17 mouse cellular contexts compared by ENCODE assay signal in genomic region chr2:34741390-34742159, GRCm38 (mm10). TPM values are rescaled to one million over a fixed set of nuclear protein-coding genes. Genes with fewer than 3 reads are reported as not detected.
DNase-seq lines count a peak whose midpoint lies in the region; ATAC-seq and TF ChIP-seq lines count a peak whose summit lies in the region.
"Had no signal": no experiment of that assay in that cellular context is flagged by ENCODE, and none has a peak within 500 bp of the region (broad histone marks: within the 10 kb centered on the region; RNA-seq: fewer than 3 reads in every experiment).

No protein-coding gene starts in this region.

- H3K9ac ChIP-seq in liver, embryonic 14.5 days (replicated peaks): peak overlapping the region; percentile 31; the same call in 1 of the 2 replicates
- no peak overlapping the region for H3K9ac ChIP-seq in forebrain, embryonic 15.5 days (replicated peaks)

- H3K4me1 ChIP-seq in erythroblast, embryonic 14.5 days (ENCODE audit: control insufficient read depth): peaks cover 78% of the 10 kb centered on the region
- peaks cover 47 to 51% of the 10 kb centered on the region in 2 experiments for H3K4me1 ChIP-seq in liver, embryonic 14.5 days (replicated peaks; ENCODE audit: control insufficient read depth in 2 of 2, insufficient read depth in 2 of 2, low read length in 1 of 2)
- H3K4me1 ChIP-seq in forebrain, embryonic 15.5 days: no peaks in the 10 kb centered on the region

- no peak for TF ChIP-seq CTCF in liver, embryonic 14.5 days (IDR thresholded peaks at IDR 0.05; ENCODE audit: low read depth)

- H3K27me3 ChIP-seq in erythroblast, embryonic 14.5 days (ENCODE audit: control insufficient read depth): no peaks in the 10 kb centered on the region
- no peaks in the 10 kb centered on the region for H3K27me3 ChIP-seq in liver, embryonic 14.5 days (ENCODE audit: control insufficient read depth, insufficient read depth, low read length)
- H3K27me3 ChIP-seq in forebrain, embryonic 15.5 days: no peaks in the 10 kb centered on the region

- 52% methylated on average over 12 of the region's 12 CpGs for WGBS in liver, embryonic 14.5 days (ENCODE audit: insufficient replicate concordance)
- 92% methylated on average over 12 of the region's 12 CpGs for WGBS in forebrain, embryonic 15.5 days

- H3K36me3 ChIP-seq in erythroblast, embryonic 14.5 days (ENCODE audit: control insufficient read depth): peaks cover 85% of the 10 kb centered on the region
- peaks cover 17% of the 10 kb centered on the region for H3K36me3 ChIP-seq in liver, embryonic 14.5 days (replicated peaks; ENCODE audit: control insufficient read depth, insufficient read depth, low read depth)
- H3K36me3 ChIP-seq in forebrain, embryonic 15.5 days: no peaks in the 10 kb centered on the region

- DNase-seq in heart, adult 11 months: peak; percentile 86
- DNase-seq in heart, postnatal 36 days: no peak
- no peak for DNase-seq in liver, embryonic 14.5 days (ENCODE audit: low read depth in 3 of 3, low spot score in 3 of 3)
- DNase-seq in spleen, postnatal 4 days (ENCODE audit: low spot score in 2 of 2): no peak
- DNase-seq in thymus, postnatal 25 days: no peak
- DNase-seq: adrenal gland, postnatal 10 days; cerebellum, adult 2 months; gastrocnemius, postnatal 14 days; heart, postnatal 14 days; kidney, adult 11 months; spleen, adult 18-20 months had no signal

- TF ChIP-seq EP300 in liver, embryonic 14.5 days (IDR thresholded peaks at IDR 0.05; ENCODE audit: low read depth): no peak

- peak overlapping the region; percentile 97 for H3K27ac ChIP-seq in liver, embryonic 14.5 days
- H3K27ac ChIP-seq in forebrain, embryonic 15.5 days (replicated peaks): no peak overlapping the region
- H3K27ac ChIP-seq: kidney, postnatal 0 days had no signal

- no peaks in the 10 kb centered on the region for H3K9me3 ChIP-seq in erythroblast, embryonic 14.5 days (ENCODE audit: control insufficient read depth, low read length)
- H3K9me3 ChIP-seq in liver, embryonic 14.5 days (ENCODE audit: control insufficient read depth, low read length): no peaks in the 10 kb centered on the region
- H3K9me3 ChIP-seq in forebrain, embryonic 15.5 days: no peaks in the 10 kb centered on the region

- intact Hi-C loops in heart, postnatal 36 days (cut with DNase I): no loop called here

- H3K4me3 ChIP-seq in erythroblast, embryonic 14.5 days (replicated peaks): peak overlapping the region; percentile 8
- no peak overlapping the region for H3K4me3 ChIP-seq in liver, embryonic 14.5 days (ENCODE audit: insufficient read depth in 1 of 2, low read depth in 2 of 2, low read length in 2 of 2)
- no peak overlapping the region for H3K4me3 ChIP-seq in forebrain, embryonic 15.5 days

- peak overlapping the region; percentile 3 for H3K4me2 ChIP-seq in liver, embryonic 14.5 days (ENCODE audit: low read depth)
- no peak overlapping the region for H3K4me2 ChIP-seq in forebrain, embryonic 15.5 days (replicated peaks)
- H3K4me2 ChIP-seq: heart, embryonic 11.5 days had no signal

- no peak for ATAC-seq in liver, embryonic 14.5 days (ENCODE audit: insufficient read depth)
- peak; percentile 74 for ATAC-seq in megakaryocyte-erythroid progenitor cell, adult 5-6 weeks (replicated peaks; ENCODE audit: low FRiP score, low TSS enrichment, poor library complexity, severe bottlenecking)
- no peak for ATAC-seq in forebrain, embryonic 15.5 days (replicated peaks)
- ATAC-seq: hindbrain, embryonic 16.5 days had no signal

RNA-seq across cellular contexts. Expression of gene Gapvd1, which starts 13.5 kb away (rescaled TPM):
- total RNA-seq in heart, postnatal 36 days (2021): 10 to 100 TPM; 37.5 to 41.5 TPM
- 3.0 and 5.0 TPM in 2 replicates for polyA plus RNA-seq in erythroblast, embryonic 14.5 days (2012)
- polyA plus RNA-seq in liver, embryonic 14.5 days (2012; rRNA removed): 20.1 and 22.9 TPM in 2 replicates
- 71.8 and 76.6 TPM in 2 replicates for polyA plus RNA-seq in liver, embryonic 14.5 days (2014; fragmentation: Nextera tagmentation; extraction: Ambion mirVana)
- 75.3 and 87.5 TPM in 2 replicates for total RNA-seq in megakaryocyte-erythroid progenitor cell, adult 5-6 weeks (2014; fragmentation: Nextera tagmentation)
- total RNA-seq in megakaryocyte-erythroid progenitor cell, adult 5-6 weeks (2017): 84.3 and 99.7 TPM in 2 replicates
- polyA plus RNA-seq in forebrain, embryonic 15.5 days (2015; fragmentation: Nextera tagmentation; extraction: Ambion mirVana): 122 and 134 TPM in 2 replicates

RNA-seq across cellular contexts. Expression of gene Hspa5, which starts 30.2 kb away (rescaled TPM):
- total RNA-seq in heart, postnatal 36 days (2021): 100 to 1,000 TPM; 565 to 705 TPM
- 8.1 and 12.3 TPM in 2 replicates for polyA plus RNA-seq in erythroblast, embryonic 14.5 days (2012)
- 74.0 and 253 TPM in 2 replicates for polyA plus RNA-seq in liver, embryonic 14.5 days (2012; rRNA removed)
- polyA plus RNA-seq in liver, embryonic 14.5 days (2014; fragmentation: Nextera tagmentation; extraction: Ambion mirVana): 461 and 479 TPM in 2 replicates
- 185 and 219 TPM in 2 replicates for total RNA-seq in megakaryocyte-erythroid progenitor cell, adult 5-6 weeks (2014; fragmentation: Nextera tagmentation)
- total RNA-seq in megakaryocyte-erythroid progenitor cell, adult 5-6 weeks (2017): 866 and 884 TPM in 2 replicates
- 384 and 395 TPM in 2 replicates for polyA plus RNA-seq in forebrain, embryonic 15.5 days (2015; fragmentation: Nextera tagmentation; extraction: Ambion mirVana)

RNA-seq across cellular contexts. Expression of gene Rabepk, which starts 58.1 kb away (rescaled TPM):
- total RNA-seq in heart, postnatal 36 days (2021): 10 to 100 TPM; 12.2 to 14.2 TPM
- polyA plus RNA-seq in erythroblast, embryonic 14.5 days (2012): 0.81 and 1.1 TPM in 2 replicates
- polyA plus RNA-seq in liver, embryonic 14.5 days (2012; rRNA removed): 12.3 and 15.3 TPM in 2 replicates
- polyA plus RNA-seq in liver, embryonic 14.5 days (2014; fragmentation: Nextera tagmentation; extraction: Ambion mirVana): 25.5 and 25.6 TPM in 2 replicates
- 23.3 and 30.8 TPM in 2 replicates for total RNA-seq in megakaryocyte-erythroid progenitor cell, adult 5-6 weeks (2014; fragmentation: Nextera tagmentation)
- 46.9 and 53.8 TPM in 2 replicates for total RNA-seq in megakaryocyte-erythroid progenitor cell, adult 5-6 weeks (2017)
- polyA plus RNA-seq in forebrain, embryonic 15.5 days (2015; fragmentation: Nextera tagmentation; extraction: Ambion mirVana): 25.5 and 30.8 TPM in 2 replicates
